Mouse (Mus musculus): ENCODE results near the gene Icosl. TPM values are rescaled to one million over a fixed set of nuclear protein-coding genes. Genes with fewer than 3 reads are reported as not detected.
"Not testable (repeated sequence)": the region's sequence is repeated elsewhere in the genome, so short reads cannot be mapped to it uniquely, and the experiment has no call there.

Gene Icosl
- total RNA-seq (2021) = 1 to 10 TPM; 5.7 to 8.4 TPM
- long read RNA-seq, experiment 1, partial matches to known transcripts = 0 of 5 reads
- long read RNA-seq, experiment 1, other reads (novel, unspliced or antisense) = 2 of 5 reads
- long read RNA-seq, experiment 2, partial matches to known transcripts = 0 of 1 reads
- long read RNA-seq, experiment 2, other reads (novel, unspliced or antisense) = 0 of 1 reads

DNA sequence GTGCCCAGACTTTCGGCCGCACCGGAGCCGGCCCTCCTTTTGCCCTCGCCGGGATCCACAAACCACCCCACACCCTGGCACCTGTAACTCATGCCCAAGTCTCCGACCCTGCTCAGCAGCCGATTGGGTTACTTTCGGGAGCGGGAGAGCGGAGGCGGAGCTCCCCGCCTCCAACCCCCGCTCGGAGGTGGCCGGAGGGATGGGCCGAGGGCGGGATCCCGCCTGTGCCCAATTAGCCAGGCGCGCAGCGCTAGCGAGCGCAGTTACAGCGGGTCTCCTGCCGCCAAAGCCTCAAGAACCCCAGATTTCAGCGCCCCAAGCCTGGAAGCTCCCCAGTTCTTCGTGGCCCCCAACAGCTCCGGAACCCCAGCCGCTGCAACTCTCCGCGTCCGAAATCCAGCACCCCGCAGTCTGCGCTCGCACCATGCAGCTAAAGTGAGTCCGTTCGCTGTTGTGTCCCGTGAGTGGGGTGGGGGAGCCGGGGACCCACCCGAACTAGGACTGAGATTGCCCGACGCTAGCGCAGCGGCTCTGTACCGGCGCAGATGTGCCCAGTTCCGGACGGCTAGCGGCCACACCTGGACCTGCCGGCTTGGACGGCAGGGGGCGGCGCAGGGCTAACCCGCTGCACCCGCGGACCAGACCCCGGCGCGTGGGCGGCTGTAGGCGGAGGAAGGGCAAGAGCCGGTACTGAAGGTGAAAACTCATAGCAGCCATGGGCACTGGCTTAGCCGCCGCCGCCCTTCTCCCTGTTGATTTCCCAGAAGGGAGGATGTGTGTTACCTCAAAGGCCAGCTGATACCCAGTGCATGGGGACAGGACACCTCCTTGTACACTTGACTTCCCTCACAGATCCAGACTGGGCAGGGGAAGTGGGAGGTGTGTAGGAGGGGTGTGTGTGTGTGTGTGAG lies at the start of gene Icosl:
Icosl (plus strand) TSS at position 202 of the 911 bp plus-strand sequence.
- DNase-seq = peak; percentile 87 to 93

DNA sequence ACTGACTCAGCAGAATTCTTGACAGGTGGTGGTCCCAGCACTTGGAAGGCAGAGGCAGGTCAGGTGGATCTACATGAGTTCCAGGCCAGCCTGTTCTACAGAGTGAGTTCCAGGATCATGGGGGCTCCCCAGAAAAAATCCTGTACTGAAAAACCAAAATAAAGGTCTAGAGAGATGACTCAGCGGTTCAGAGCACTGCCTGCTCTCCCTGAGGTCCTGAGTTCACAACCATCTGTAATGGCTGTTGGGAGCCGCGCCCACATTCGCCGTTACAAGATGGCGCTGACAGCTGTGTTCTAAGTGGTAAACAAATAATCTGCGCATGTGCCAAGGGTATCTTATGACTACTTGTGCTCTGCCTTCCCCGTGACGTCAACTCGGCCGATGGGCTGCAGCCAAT lies 49.1 kb upstream of the Icosl start:
- not testable (repeated sequence) for DNase-seq

- DNase-seq = not testable (repeated sequence)
These were observed 43.6 kb upstream of the Icosl start for GRCm38 (mm10) chr10:78025453-78025852.

DNA sequence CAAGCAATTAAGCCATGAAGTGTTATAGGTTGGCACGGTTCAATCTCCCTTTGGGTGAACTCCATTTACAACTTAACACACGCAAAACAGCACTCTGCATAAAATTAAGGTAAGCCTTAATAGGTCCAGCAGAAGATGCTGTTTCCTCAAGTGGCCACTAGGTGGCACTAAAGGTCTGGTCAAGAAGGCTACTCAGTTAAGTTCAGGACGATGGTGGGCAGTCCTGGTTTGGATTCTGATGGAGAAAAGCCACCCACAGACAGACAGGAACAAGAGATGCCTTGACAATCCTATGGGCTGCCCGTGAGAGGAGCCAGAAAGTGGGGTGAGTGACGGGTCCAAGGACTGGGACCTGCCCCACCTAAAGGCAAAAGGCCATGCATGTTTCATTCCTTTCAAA lies 41.0 kb upstream of the Icosl start:
- DNase-seq = peak; percentile 70 to 84

DNA sequence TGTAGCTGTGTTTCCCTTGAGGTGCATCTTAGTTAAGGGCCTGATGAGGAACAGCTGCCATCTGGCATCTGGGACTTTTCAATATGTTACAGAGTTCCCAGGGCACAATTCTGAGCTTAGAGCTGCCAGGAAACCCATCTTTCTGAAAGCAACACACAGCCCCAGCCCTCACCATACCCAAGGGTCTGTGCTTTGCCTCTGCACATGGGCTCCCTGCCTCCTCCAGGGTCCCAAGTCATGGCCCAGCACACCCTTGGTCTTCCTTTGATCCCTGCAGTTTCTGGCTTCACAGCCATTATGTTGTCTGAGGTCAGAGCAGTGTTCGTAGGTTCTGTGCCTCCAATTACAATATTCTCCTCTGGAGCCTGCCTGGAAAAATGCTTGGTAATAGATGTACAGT lies 40.0 kb upstream of the Icosl start:
- DNase-seq = no peak

- DNase-seq = no peak
These were observed 37.1 kb upstream of the Icosl start for GRCm38 (mm10) chr10:78031987-78032386.

DNA sequence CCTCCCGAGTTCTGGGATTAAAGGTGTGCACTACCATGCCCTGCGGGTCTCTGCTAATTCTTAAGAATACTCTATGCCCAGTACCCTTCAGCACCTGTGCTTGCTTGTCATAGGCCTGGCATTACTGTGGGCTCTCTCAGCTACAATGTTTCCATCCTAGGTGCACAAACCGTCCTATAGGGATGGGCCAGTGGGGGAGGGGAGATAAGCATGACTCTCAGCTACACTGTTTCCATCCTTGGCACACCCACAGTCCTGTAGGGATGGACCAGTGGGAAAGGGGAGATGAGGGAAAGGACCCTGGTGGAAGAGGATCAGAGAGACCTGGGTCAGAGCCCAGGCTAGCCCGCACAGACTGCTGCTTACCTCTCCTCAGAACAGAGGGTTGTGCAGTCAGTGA lies 32.0 kb upstream of the Icosl start:
- no peak for DNase-seq

DNA sequence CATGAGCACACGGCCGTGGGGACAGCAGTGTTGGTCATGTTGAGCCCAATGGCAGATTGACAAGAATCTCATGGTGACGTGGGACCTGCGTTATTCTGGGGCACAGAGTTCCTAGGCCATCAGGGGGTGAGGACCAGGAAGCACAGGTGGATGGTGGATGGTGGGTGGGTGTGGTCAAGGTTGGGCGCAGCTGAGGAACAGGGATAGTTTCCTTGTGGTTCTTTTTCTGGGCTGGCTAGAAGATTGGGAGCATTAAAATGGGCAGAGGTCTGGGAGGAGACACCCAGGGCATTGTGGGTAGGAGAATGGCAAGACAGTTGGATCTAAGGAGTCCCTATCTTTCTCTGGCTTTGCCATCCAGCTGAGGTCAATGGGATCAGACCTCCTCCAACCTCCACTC lies 27.5 kb upstream of the Icosl start, which contains the start of gene Dnmt3l:
Dnmt3l (plus strand) TSS at position 301 of the 400 bp plus-strand sequence.
- no peak for DNase-seq

GRCm38 (mm10) chr10:78042096-78042495 lies 27.0 kb upstream of the Icosl start:
- no peak for DNase-seq

- no peak for DNase-seq
These were observed 26.3 kb upstream of the Icosl start for GRCm38 (mm10) chr10:78042697-78043405.

- peak; percentile 54 to 63 for DNase-seq
These were observed 25.7 kb upstream of the Icosl start, which contains the start of gene Aire for GRCm38 (mm10) chr10:78043406-78043836. Gene Aire (minus strand): TSS chr10:78043610.

DNA sequence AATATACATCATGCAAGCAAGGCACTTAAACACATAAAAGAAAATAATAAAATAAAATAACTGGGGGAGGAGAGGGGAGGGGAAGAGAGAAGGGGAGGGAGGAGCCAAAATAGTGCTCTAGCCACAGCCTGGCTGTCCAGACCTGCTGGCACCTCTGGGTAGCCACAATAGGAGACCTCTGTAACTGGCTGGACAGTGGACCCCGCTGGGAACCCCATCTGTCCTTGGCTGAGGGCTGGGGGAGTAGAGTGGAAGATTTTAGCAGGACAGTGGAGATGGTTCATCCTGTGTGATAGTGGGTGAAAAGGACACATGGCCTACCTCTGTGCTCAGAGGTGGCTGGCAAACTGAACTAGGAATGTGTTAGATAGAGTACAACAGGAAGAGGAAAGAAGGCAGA lies 24.6 kb upstream of the Icosl start:
- DNase-seq = no peak

- no peak for DNase-seq
These were observed 22.7 kb upstream of the Icosl start for GRCm38 (mm10) chr10:78046388-78046787.

GRCm38 (mm10) chr10:78048061-78048730 lies 20.9 kb upstream of the Icosl start:
- DNase-seq = no peak

DNA sequence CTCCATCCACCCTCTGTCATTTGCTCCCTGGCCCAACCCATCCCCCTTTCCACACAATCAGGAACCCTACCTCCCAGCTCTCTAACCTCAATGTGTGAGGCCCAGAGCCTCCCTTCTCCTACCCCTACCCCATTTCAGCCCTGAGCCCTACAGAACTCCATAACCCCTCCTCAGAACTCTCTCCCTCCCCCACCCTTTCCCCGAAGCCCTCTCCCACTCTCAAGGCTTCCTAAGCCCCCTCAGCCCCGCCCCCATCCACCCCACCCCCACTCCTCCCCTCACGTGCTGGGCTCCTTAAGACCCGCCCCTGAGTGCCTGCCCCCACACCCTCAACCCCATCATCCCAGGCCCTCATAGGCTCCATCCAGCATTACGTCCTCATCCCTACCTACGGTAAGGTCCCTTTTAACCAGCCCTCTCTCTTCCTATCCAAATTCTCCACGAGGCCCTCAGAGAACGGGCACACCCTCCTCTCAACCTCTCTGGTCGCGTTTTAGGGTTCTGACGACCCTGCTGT lies 19.5 kb upstream of the Icosl start:
- no peak for DNase-seq

DNA sequence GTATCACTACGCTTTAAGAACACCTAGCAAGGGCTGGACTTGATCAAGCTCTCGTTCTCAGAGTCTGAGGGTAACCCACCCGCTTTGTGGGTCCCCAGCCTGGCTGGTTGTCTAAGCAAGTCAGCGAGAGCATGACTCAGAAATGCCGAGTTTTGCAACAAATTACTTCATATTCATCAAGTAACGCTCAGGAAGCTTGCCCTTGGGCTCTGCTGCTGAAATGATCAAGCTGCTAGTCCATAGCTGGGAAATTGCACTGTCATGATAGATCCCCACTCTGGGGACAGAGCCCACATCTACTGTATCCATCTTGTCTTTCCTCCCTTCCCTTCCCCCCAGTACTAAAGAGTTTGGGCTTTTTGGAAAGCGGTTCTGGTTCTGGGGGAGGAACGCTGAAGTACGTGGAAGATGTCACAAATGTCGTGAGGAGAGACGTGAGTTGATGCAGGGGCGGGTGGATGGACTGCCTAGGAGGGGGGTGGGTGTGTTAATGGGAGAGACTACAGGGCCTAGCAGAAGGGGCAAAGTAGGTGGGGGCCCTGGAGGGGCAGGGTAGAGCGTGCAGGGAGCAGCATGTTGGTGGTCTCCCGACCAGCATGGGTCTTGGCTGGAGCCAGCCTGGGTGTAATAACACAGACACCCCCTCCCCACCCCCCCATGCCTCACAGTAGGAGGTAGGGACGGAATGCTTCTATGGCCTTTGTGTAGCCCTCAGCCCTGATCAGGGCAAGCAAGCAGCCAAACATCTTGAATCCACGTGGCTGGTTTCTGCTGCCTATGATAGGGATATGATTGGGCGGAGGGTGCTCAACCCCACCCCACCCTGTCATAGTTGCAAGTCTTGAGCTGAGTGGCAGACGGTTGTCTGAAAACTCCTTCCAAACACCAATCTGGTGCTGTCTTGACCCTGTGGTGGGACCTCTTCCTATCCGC lies 14.2 kb upstream of the Icosl start:
- DNase-seq = peak; percentile 61 to 79

DNA sequence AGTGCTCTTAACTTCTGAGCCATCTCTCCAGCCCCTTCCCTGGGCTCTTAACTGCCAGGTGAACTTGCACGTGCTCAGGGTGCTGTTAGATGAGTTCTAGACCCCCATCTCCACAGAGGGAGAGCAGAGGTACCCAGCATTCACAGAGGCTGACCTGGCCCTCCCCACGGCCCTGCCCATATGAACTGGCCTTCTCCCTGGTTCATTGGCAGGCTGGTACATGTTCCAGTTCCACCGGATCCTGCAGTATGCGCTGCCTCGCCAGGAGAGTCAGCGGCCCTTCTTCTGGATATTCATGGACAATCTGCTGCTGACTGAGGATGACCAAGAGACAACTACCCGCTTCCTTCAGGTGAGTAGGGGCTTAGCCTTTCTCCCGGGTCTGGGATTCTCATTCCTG lies 12.0 kb upstream of the Icosl start:
- no peak for DNase-seq

DNA sequence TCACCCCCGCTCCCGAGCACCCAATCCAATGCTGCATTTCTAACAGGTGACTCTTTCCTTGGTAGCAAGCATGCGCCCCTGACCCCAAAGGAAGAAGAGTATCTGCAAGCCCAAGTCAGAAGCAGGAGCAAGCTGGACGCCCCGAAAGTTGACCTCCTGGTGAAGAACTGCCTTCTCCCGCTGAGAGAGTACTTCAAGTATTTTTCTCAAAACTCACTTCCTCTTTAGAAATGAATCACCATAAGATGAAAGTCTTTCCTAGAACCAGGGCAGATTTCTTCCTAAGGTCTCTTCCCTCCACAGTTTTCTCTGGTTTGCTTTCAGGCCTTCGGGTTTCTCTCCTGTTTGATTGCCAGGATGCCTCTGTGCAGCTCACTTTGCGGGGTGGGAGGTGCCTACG lies 6.0 kb upstream of the Icosl start:
- no peak for DNase-seq

DNA sequence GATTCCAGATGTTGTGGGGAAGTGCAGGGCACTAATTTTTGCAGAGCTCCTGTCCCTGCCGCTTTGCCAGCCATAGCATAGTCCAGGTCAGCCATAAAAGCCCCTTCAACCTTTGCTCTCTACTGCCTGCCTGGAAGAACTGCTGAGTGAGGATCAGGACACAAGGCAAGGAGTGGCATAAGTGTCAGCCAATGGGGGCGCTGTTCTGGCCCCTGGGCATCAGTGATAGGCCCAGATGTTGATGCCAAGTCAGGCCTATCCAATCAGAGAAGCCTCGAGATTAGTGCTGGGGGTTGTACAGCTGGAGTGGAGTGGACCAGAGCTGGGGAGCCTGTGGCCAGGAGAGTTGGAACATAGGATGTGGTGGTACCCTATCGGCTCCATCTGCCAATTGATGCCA lies 1.9 kb upstream of the Icosl start:
- peak in 1 of 2 experiments; percentile 35 for DNase-seq

- DNase-seq = no peak
These were observed 561 bp upstream of the Icosl start for GRCm38 (mm10) chr10:78068541-78068940.

DNA sequence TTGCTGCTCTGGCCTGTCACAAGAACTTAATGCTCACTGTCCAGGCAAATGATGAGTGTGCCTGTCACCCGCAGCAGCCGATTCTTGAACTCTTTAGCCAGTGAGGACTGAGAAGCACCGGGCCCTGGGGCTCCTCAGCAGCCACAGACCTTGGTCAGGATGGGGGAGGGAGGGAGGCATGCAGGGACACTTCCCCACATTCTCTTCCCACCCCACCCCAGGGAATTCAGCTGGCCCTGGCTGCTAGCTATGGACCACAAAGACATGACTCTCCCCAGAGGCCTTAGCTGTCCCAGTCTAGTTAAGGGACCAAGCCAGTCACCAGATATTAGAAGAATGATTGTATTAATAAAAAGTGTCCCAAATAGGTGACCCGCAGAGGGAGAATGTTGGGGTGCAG lies 5.0 kb downstream of the Icosl start:
- DNase-seq = peak in 1 of 2 experiments; percentile 38

Measured in heart, adult 18-20 months (tissue).